Mouse (Mus musculus) hindbrain, postnatal 0 days (tissue): Measurements from ENCODE around the gene Trp53. TPM values are rescaled to one million over a fixed set of nuclear protein-coding genes. Genes with fewer than 3 reads are reported as not detected.
A peak's percentile ranks its signal among the peaks of the same experiment; 100 is the strongest.

ENCODE experiments used
- ATAC-seq: fragments of 200-750 bp; cut with Nextera tagmentation; 2 replicates; pipeline ENCODE4 v1.8.0; 2017; ENCODE audit warnings: mild to moderate bottlenecking, moderate TSS enrichment, moderate library complexity
- DNase-seq: peaks from one replicate; pipeline ENCODE4 v3.0.0-alpha.2; 2015; ENCODE audit warnings: low spot score
- H3K27ac ChIP-seq: fragments of 300-500 bp; sonication (generic); 2 replicates; pipeline ENCODE4 v1.5.1; 2014; ENCODE audit warnings: mild to moderate bottlenecking
- H3K27me3 ChIP-seq: fragments of 300-500 bp; sonication (generic); 2 replicates; pipeline ENCODE4 v1.6.1; 2014; ENCODE audit warnings: low read length, mixed read lengths; ENCODE audit not compliant: insufficient read depth
- H3K36me3 ChIP-seq: fragments of 300-500 bp; sonication (generic); 2 replicates; pipeline ENCODE4 v1.6.1; 2014; ENCODE audit warnings: low read length, mixed read lengths; ENCODE audit not compliant: insufficient read depth
- H3K4me1 ChIP-seq: fragments of 300-500 bp; sonication (generic); 2 replicates; pipeline ENCODE4 v1.6.1; 2014; ENCODE audit warnings: antibody characterized with exemption, low read length, mixed read lengths; ENCODE audit not compliant: insufficient read depth
- H3K4me2 ChIP-seq: fragments of 300-500 bp; sonication (generic); 2 replicates; pipeline ENCODE4 v1.6.1; 2014; ENCODE audit warnings: low read depth, mild to moderate bottlenecking, low read length, moderate library complexity, mixed read lengths
- H3K4me3 ChIP-seq: fragments of 300-500 bp; sonication (generic); 2 replicates; pipeline ENCODE4 v1.5.1; 2014; ENCODE audit warnings: low read length
- H3K9ac ChIP-seq: fragments of 300-500 bp; sonication (generic); replicated peaks from 2 replicates; pipeline ENCODE4 v1.6.1; 2014; ENCODE audit warnings: mild to moderate bottlenecking, low read length, moderate library complexity, mixed read lengths
- H3K9me3 ChIP-seq: fragments of 300-500 bp; sonication (generic); 2 replicates; pipeline ENCODE4 v1.6.1; 2016; ENCODE audit warnings: low read length, mixed read lengths
- CTCF ChIP-seq: IDR thresholded peaks from 2 replicates; pipeline ENCODE4 v1.5.1; 2016; ENCODE audit warnings: antibody characterized with exemption, control low read depth, low read depth
- WGBS: fragments of 180-500 bp; shearing (Covaris S2); extraction: QIAGEN DNeasy Blood & Tissue Kit; methylation state at CpG from one replicate; pipeline ENCODE4 v1.1.7; 2014; 5-methylcytosine and 5-hydroxymethylcytosine counted together
- microRNA counts: library from miRNA; unstranded; fragments of <30 nt; microRNA quantifications from one replicate; lab custom pipeline; 2015
- microRNA-seq, 2 experiments: library from miRNA; unstranded; fragments of <30 nt; microRNA quantifications; one replicate each; pipeline ENCODE4; 2016
- polyA plus RNA-seq: library from polyadenylated mRNA; unstranded; fragments of >200 nt; fragmentation: Nextera tagmentation; extraction: Ambion mirVana; gene quantifications from 2 replicates; pipeline ENCODE4 v1.2.1, GENCODE M21; 2015
- total RNA-seq: library from RNA; depleted of rRNA; stranded (reverse); fragments of >200 nt; gene quantifications from 2 replicates; pipeline ENCODE4 v1.2.3, GENCODE M21; 2014; rRNA removed

Trp53 gene
- total and polyA plus RNA-seq, 2 experiments from 2014 or later, result 37.4 to 41.5 TPM

- peak within 1 kb of the TSS; percentile 91 for H3K27ac ChIP-seq
- no peaks in the 10 kb centered on the region for H3K36me3 ChIP-seq
- H3K4me2 ChIP-seq, result peak within 1 kb of the TSS; percentile 79
- H3K4me3 ChIP-seq, result peak within 1 kb of the TSS; percentile 94
- H3K27me3 ChIP-seq, result no peaks in the 10 kb centered on the region
- DNase-seq (peak; percentile 100), ATAC-seq (peak; percentile 100)
- peak within 1 kb of the TSS; percentile 96 for H3K9ac ChIP-seq
- under 1% methylated on average over 50 of the region's 56 CpGs for WGBS
- peak; percentile 84 for TF ChIP-seq CTCF
- H3K4me1 ChIP-seq, result peaks cover 19% of the 10 kb centered on the region; the same call in 1 of the 2 replicates
- no peaks in the 10 kb centered on the region for H3K9me3 ChIP-seq
These were observed 52.3 kb downstream of the Trp53 start, which contains the start of gene Fxr2 for GRCm38 (mm10) chr11:69632284-69633089. Gene Fxr2 (plus strand): TSS chr11:69632990.

DNA sequence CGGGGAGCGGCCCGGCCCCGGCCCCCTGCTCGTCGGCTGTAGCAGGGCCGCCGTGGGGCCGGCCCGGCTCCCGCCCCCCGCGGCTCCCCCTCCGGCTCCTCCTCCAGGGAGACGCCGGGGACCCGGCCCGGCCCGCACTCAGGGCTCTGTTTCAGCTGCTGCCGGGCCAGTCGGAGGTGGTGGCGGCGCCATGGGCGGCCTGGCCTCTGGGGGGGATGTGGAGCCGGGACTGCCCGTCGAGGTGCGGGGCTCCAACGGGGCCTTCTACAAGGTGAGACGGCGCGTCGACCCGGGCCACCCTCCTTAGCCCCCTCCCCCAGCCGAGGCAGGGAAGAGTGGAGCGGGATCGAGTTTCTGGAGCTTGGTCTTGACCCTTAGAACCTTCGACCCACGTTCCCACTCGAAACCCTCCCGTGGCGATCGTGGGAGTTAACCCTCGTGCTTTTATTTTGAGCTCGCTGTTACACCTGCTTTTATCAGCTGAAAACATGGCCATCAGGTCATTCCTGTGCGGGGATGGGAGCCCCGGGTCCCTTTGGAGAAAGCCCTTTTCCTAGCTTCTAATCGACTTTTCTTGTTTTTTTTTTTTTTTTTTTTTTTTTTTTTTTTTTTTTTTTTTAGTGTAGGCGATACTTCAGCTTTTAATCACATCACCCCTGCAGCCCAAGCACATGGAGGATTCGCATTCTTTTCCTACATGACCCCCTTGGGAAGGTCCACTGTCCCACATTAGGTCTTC, 53.1 kb downstream of the Trp53 start:
- Histone ChIP-seq H3K9me3 (no peaks in the 10 kb centered on the region), H3K9ac (peak overlapping the region; percentile 96), H3K27me3 (no peaks in the 10 kb centered on the region), H3K36me3 (no peaks in the 10 kb centered on the region), H3K4me1 (peaks cover 19% of the 10 kb centered on the region; the same call in 1 of the 2 replicates), H3K27ac (peak overlapping the region; percentile 91), H3K4me2 (peak overlapping the region; percentile 79), H3K4me3 (peak overlapping the region; percentile 94)
- ATAC-seq (peak; percentile 14; the same call in 1 of the 2 replicates), DNase-seq (peak; percentile 18)
- WGBS, result under 1% methylated on average over 46 of the region's 50 CpGs
- TF ChIP-seq CTCF, result no peak

GRCm38 (mm10) chr11:69635471-69635870, 55.3 kb downstream of the Trp53 start:
- ATAC-seq (no peak), DNase-seq (no peak)
- no peak overlapping the region for H3K27ac ChIP-seq
- TF ChIP-seq CTCF, result no peak
- H3K36me3 ChIP-seq, result no peaks in the 10 kb centered on the region
- peak overlapping the region; percentile 8; the same call in 1 of the 2 replicates for H3K4me2 ChIP-seq
- no peak overlapping the region for H3K4me3 ChIP-seq
- peaks cover 19% of the 10 kb centered on the region; the same call in 1 of the 2 replicates for H3K4me1 ChIP-seq
- WGBS, result 83% methylated on average over 3 of the region's 3 CpGs
- no peak overlapping the region for H3K9ac ChIP-seq
- no peaks in the 10 kb centered on the region for H3K27me3 ChIP-seq
- H3K9me3 ChIP-seq, result no peaks in the 10 kb centered on the region

MicroRNAs encoded within 50 kb of the gene (microRNA counts, 519-probe panel; counts per million panel counts)
- microRNA mmu-miR-467f (lab: Ali Mortazavi, UCI), result 3,987 counts per million, percentile 70 among the panel's probes with 10 or more counts

Small RNAs within 50 kb of the gene (microRNA-seq; reads per million reads assigned to microRNA genes)
- gene Mir467f, result 0 reads per million in 2 experiments

Other genes with a start within 250 kb of the Trp53 start
- gene Rnf227, start 239.9 kb upstream of the Trp53 start, total RNA-seq, result 127 and 141 TPM in 2 replicates
- 234 and 241 TPM in 2 replicates for gene Rnf227, start 239.9 kb upstream of the Trp53 start, polyA plus RNA-seq
- gene Chd3, start 211.0 kb upstream of the Trp53 start, total RNA-seq, result 252 and 255 TPM in 2 replicates
- gene Chd3, start 211.0 kb upstream of the Trp53 start, polyA plus RNA-seq, result 46.6 and 49.7 TPM in 2 replicates
- 77.1 and 99.0 TPM in 2 replicates for gene Naa38, start 184.9 kb upstream of the Trp53 start, total RNA-seq
- gene Naa38, start 184.9 kb upstream of the Trp53 start, polyA plus RNA-seq, result 162 and 163 TPM in 2 replicates
- 21.8 and 26.9 TPM in 2 replicates for gene Cyb5d1, start 184.7 kb upstream of the Trp53 start, total RNA-seq
- gene Cyb5d1, start 184.7 kb upstream of the Trp53 start, polyA plus RNA-seq, result 18.5 and 22.2 TPM in 2 replicates
- gene Tmem88, start 182.1 kb upstream of the Trp53 start, total RNA-seq, result 3.8 and 4.3 TPM in 2 replicates
- gene Tmem88, start 182.1 kb upstream of the Trp53 start, polyA plus RNA-seq, result 8.7 and 9.5 TPM in 2 replicates
- gene Kdm6b, start 166.7 kb upstream of the Trp53 start, total RNA-seq, result 8.0 and 10.5 TPM in 2 replicates
- gene Kdm6b, start 166.7 kb upstream of the Trp53 start, polyA plus RNA-seq, result 20.5 and 22.3 TPM in 2 replicates
- 3.9 and 4.9 TPM in 2 replicates for gene Dnah2, start 31.2 kb upstream of the Trp53 start, total RNA-seq
- gene Dnah2, start 31.2 kb upstream of the Trp53 start, polyA plus RNA-seq, result 2.0 and 3.2 TPM in 2 replicates
- 97.9 and 111 TPM in 2 replicates for gene Efnb3, start 20.2 kb upstream of the Trp53 start, total RNA-seq
- gene Efnb3, start 20.2 kb upstream of the Trp53 start, polyA plus RNA-seq, result 93.3 and 94.4 TPM in 2 replicates
- 16.4 and 19.4 TPM in 2 replicates for gene Wrap53, start 104 bp upstream of the Trp53 start, total RNA-seq
- gene Wrap53, start 104 bp upstream of the Trp53 start, polyA plus RNA-seq, result 12.8 and 13.8 TPM in 2 replicates
- gene Atp1b2, start 25.6 kb downstream of the Trp53 start, total RNA-seq, result 185 and 210 TPM in 2 replicates
- gene Atp1b2, start 25.6 kb downstream of the Trp53 start, polyA plus RNA-seq, result 145 and 157 TPM in 2 replicates
- gene Shbg, start 37.5 kb downstream of the Trp53 start, total RNA-seq, result 0.40 TPM in 1 of 2 replicates, not detected in the other
- gene Shbg, start 37.5 kb downstream of the Trp53 start, polyA plus RNA-seq, result not detected in 2 replicates
- 8.6 and 10.9 TPM in 2 replicates for gene Sat2, start 41.7 kb downstream of the Trp53 start, total RNA-seq
- 35.4 and 41.4 TPM in 2 replicates for gene Sat2, start 41.7 kb downstream of the Trp53 start, polyA plus RNA-seq
- gene Fxr2, start 52.6 kb downstream of the Trp53 start, total RNA-seq, result 68.5 and 79.6 TPM in 2 replicates
- 23.3 and 28.8 TPM in 2 replicates for gene Fxr2, start 52.6 kb downstream of the Trp53 start, polyA plus RNA-seq
- not detected in 2 replicates for gene Sox15, start 75.0 kb downstream of the Trp53 start, total RNA-seq
- gene Sox15, start 75.0 kb downstream of the Trp53 start, polyA plus RNA-seq, result 0.35 and 0.40 TPM in 2 replicates
- gene Mpdu1, start 82.3 kb downstream of the Trp53 start, total RNA-seq, result 141 and 256 TPM in 2 replicates
- gene Mpdu1, start 82.3 kb downstream of the Trp53 start, polyA plus RNA-seq, result 122 and 124 TPM in 2 replicates
- gene Cd68, start 85.8 kb downstream of the Trp53 start, total RNA-seq, result 6.0 and 7.5 TPM in 2 replicates
- 10.5 and 12.0 TPM in 2 replicates for gene Cd68, start 85.8 kb downstream of the Trp53 start, polyA plus RNA-seq
- 696 and 745 TPM in 2 replicates for gene Eif4a1, start 92.1 kb downstream of the Trp53 start, total RNA-seq
- gene Eif4a1, start 92.1 kb downstream of the Trp53 start, polyA plus RNA-seq, result 427 and 463 TPM in 2 replicates
- 68.6 and 90.4 TPM in 2 replicates for gene Senp3, start 101.7 kb downstream of the Trp53 start, total RNA-seq
- gene Senp3, start 101.7 kb downstream of the Trp53 start, polyA plus RNA-seq, result 69.2 and 69.3 TPM in 2 replicates
- gene Tnfsf13, start 105.4 kb downstream of the Trp53 start, total RNA-seq, result 0.14 and 1.8 TPM in 2 replicates
- gene Tnfsf13, start 105.4 kb downstream of the Trp53 start, polyA plus RNA-seq, result 0.76 and 0.98 TPM in 2 replicates
- gene Tnfsf12, start 115.5 kb downstream of the Trp53 start, total RNA-seq, result 3.1 and 7.1 TPM in 2 replicates
- 5.0 and 6.0 TPM in 2 replicates for gene Tnfsf12, start 115.5 kb downstream of the Trp53 start, polyA plus RNA-seq
- gene Tnfsfm13, start 115.7 kb downstream of the Trp53 start, total RNA-seq, result 0.94 and 4.6 TPM in 2 replicates
- gene Tnfsfm13, start 115.7 kb downstream of the Trp53 start, polyA plus RNA-seq, result 2.0 and 2.8 TPM in 2 replicates
- gene Polr2a, start 178.3 kb downstream of the Trp53 start, total RNA-seq, result 18.3 and 18.8 TPM in 2 replicates
- 9.1 and 10.5 TPM in 2 replicates for gene Polr2a, start 178.3 kb downstream of the Trp53 start, polyA plus RNA-seq
- gene Slc35g3, start 181.6 kb downstream of the Trp53 start, total RNA-seq, result 0.72 TPM in 1 of 2 replicates, not detected in the other
- gene Slc35g3, start 181.6 kb downstream of the Trp53 start, polyA plus RNA-seq, result 0.11 and 0.15 TPM in 2 replicates
- 39.2 and 39.9 TPM in 2 replicates for gene Zbtb4, start 185.6 kb downstream of the Trp53 start, total RNA-seq
- 4.6 and 4.9 TPM in 2 replicates for gene Zbtb4, start 185.6 kb downstream of the Trp53 start, polyA plus RNA-seq
- gene Chrnb1, start 215.6 kb downstream of the Trp53 start, total RNA-seq, result 1.5 TPM in 1 of 2 replicates, not detected in the other
- gene Chrnb1, start 215.6 kb downstream of the Trp53 start, polyA plus RNA-seq, result 0.85 and 1.5 TPM in 2 replicates
- gene Fgf11, start 221.5 kb downstream of the Trp53 start, total RNA-seq, result 19.1 and 19.2 TPM in 2 replicates
- 3.8 and 4.4 TPM in 2 replicates for gene Fgf11, start 221.5 kb downstream of the Trp53 start, polyA plus RNA-seq
- 0.16 and 0.72 TPM in 2 replicates for gene Tmem102, start 225.3 kb downstream of the Trp53 start, total RNA-seq
- 1.1 and 1.5 TPM in 2 replicates for gene Tmem102, start 225.3 kb downstream of the Trp53 start, polyA plus RNA-seq
- not detected in 2 replicates for gene Gm39566, start 234.9 kb downstream of the Trp53 start, total RNA-seq
- gene Gm39566, start 234.9 kb downstream of the Trp53 start, polyA plus RNA-seq, result not detected in 2 replicates
- not detected in 2 replicates for gene Spem2, start 238.1 kb downstream of the Trp53 start, total RNA-seq
- not detected in 2 replicates for gene Spem2, start 238.1 kb downstream of the Trp53 start, polyA plus RNA-seq
- not detected in 2 replicates for gene Spem1, start 241.8 kb downstream of the Trp53 start, total RNA-seq
- gene Spem1, start 241.8 kb downstream of the Trp53 start, polyA plus RNA-seq, result 0.28 and 0.40 TPM in 2 replicates